Mouse (Mus musculus): ENCODE measurements around the gene Nim1k. TPM values are rescaled to one million over a fixed set of nuclear protein-coding genes. Genes with fewer than 3 reads are reported as not detected.

Nim1k gene
- polyA plus RNA-seq (2012; rRNA removed), result 2.2 and 3.2 TPM in 2 replicates

DNA sequence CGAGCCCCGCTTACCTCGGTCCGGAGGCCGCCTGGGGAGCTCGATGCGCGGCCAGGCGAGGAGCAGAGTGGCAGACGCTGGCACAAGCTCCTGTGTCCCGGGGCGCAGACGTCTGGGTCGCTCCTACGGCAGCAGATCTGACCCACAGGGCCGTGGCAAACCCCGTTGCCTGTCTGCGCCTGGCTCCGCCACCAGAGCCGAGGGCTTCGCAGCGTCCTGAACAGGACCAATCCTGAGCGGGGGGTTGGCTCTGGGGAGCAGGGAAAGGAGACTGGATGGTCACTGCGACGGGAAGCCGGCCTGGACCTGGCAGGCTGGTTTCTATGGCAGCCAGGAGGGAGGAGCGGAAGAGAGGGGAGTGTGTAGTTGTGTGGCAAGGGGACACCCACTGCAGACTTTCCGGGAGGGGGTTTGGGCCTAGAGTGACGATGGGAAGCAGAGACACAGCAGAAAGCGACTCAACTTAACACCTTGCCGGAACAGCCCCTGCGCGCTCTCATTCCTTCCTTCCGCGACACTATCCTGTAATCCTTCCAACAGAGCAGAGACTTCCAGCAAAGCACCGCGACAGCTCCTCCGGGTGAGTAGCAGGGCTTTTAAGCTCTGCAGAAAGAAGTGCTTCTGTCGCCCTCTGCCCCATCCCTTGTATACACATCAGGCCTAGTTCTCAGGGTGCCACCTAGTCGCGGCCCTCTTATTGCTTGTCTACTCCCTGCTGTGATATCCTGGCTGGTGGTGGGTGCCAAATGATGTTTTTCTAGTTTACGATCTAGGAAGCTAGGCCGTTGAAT, at the start of gene Nim1k:
TSS of gene Nim1k (minus strand) at position 202 of the 791 bp plus-strand sequence.

DNA sequence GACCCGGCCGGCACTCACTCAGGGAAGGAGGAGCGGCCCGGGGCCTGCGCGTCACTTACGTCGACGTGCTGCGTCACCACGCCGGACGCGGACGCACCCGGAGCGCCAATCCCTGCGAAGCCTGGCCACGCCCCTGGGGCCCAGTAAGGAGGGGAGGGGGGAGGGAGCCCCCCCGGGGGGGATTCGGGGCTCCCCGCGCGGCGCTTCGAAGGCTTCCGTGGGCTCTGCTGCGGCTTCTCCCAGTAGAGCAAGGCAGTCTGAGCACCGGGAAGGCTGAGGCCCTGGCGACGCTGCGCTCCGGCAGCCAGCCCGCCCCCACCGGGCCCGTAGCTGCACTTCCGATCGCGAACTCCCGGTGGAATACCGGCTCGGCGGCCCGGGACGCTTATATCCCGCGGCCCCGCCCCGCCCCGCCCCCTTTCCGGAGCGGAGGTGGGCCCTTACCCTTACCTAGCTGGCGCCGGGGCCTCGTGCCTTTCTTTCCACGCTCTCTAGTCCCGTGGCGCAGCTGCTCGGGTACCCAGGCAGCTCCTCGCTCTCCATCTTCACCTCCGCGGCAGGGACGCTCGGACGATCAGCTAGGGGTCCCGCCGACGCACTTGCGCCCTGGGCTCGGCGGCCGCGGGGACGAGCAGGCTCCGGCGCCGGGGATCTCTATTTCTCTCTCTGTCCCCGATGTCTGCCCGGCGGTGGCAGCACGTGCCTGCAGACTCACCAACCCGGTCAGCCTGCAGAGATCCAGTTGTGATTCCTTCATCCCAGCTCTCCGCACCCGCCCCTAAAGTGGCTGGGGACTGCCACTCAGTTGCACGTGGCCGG, 35.3 kb upstream of the Nim1k start, which contains the start of gene Zfp131:
TSS of gene Zfp131 (minus strand) at position 129 of the 819 bp plus-strand sequence.

DNA sequence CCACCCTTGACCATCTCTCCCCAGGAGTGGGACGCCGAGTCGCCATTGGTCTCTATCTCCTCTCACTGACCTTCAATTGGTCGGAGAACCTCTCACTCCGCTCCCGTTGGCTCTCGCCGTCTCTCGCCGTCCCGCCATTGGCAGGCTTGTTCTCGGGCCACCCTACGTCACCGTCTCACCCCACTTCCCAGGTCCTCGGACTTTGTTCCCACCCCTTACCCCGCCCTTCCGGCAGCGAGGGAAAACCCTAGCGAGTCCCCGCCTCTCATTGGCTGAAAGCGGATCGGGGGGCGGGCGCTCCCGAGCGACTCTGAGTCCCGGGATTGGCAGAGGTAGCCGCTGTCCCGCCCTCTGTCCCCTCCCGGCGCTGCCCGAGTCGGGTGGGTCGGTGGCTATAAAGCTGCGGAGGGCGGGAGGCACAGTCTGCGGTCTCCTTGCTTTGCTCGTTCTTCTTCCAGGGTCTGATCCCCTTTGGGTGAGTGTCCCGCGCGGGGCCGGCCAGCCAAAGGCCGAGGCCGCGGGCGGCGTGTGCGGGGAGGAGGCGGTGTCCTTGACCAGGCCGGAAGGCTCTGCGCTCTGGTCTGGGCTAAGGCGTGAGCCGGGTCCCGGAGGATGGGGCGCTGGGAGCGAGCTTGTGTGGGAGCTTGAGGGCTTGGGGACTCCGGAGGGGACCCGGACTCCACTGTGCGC, 65.5 kb downstream of the Nim1k start, which contains the start of gene Hmgcs1:
TSS of gene Hmgcs1 (plus strand) at position 341 of the 690 bp plus-strand sequence.

Other genes starting within 250 kb of the Nim1k start
- gene Ccl28, start 132.1 kb downstream of the Nim1k start, polyA plus RNA-seq (2012; rRNA removed), result 5.4 and 7.0 TPM in 2 replicates
- gene Hmgcs1, start 65.5 kb downstream of the Nim1k start, polyA plus RNA-seq (2012; rRNA removed), result 499 and 510 TPM in 2 replicates
- gene Zfp131, start 35.0 kb upstream of the Nim1k start, polyA plus RNA-seq (2012; rRNA removed), result 27.3 and 28.3 TPM in 2 replicates
- gene AF067063, start 74.3 kb upstream of the Nim1k start, polyA plus RNA-seq (2012; rRNA removed), result not detected in 2 replicates
- not detected in 2 replicates for gene D13Ertd608e, start 80.1 kb upstream of the Nim1k start, polyA plus RNA-seq (2012; rRNA removed)
- not detected in 2 replicates for gene Tcstv1, start 138.9 kb upstream of the Nim1k start, polyA plus RNA-seq (2012; rRNA removed)
- not detected in 2 replicates for gene Gm21761, start 173.4 kb upstream of the Nim1k start, polyA plus RNA-seq (2012; rRNA removed)
- not detected in 2 replicates for gene B020031M17Rik, start 194.9 kb upstream of the Nim1k start, polyA plus RNA-seq (2012; rRNA removed)

Data from central nervous system, embryonic 18 days (tissue).